Mouse (Mus musculus): Measurements from ENCODE around the gene Sept10.
A peak's percentile ranks its signal among the peaks of the same experiment; 100 is the strongest.

Gene Sept10

GRCm38 (mm10) chr10:59221473-59222270, at the start of gene Sept10, which contains the start of gene Sowahc:
Gene Sept10, minus strand, starts transcription at chr10:59221847.
Gene Sowahc, plus strand, starts transcription at chr10:59221953.
- DNase-seq (ENCODE audit: low spot score in 2 of 2) = peak; percentile 92 to 95

GRCm38 (mm10) chr10:59268754-59269153, 47.1 kb upstream of the Sept10 start:
- DNase-seq (ENCODE audit: low spot score in 2 of 2) = no peak

- no peak for DNase-seq (ENCODE audit: low spot score in 2 of 2)
These were observed 46.5 kb upstream of the Sept10 start for GRCm38 (mm10) chr10:59268109-59268508.

- no peak for DNase-seq (ENCODE audit: low spot score in 2 of 2)
These were observed 45.6 kb upstream of the Sept10 start for GRCm38 (mm10) chr10:59267275-59267674.

- DNase-seq (ENCODE audit: low spot score in 2 of 2) = no peak
These were observed 44.5 kb upstream of the Sept10 start for GRCm38 (mm10) chr10:59266097-59266496.

GRCm38 (mm10) chr10:59265674-59266073, 44.0 kb upstream of the Sept10 start:
- no peak for DNase-seq (ENCODE audit: low spot score in 2 of 2)

GRCm38 (mm10) chr10:59265067-59265466, 43.4 kb upstream of the Sept10 start:
- no peak for DNase-seq (ENCODE audit: low spot score in 2 of 2)

- DNase-seq (ENCODE audit: low spot score in 2 of 2) = no peak
These were observed 41.3 kb upstream of the Sept10 start for GRCm38 (mm10) chr10:59262979-59263378.

GRCm38 (mm10) chr10:59262021-59262420, 40.4 kb upstream of the Sept10 start:
- no peak for DNase-seq (ENCODE audit: low spot score in 2 of 2)

GRCm38 (mm10) chr10:59261603-59262002, 40.0 kb upstream of the Sept10 start:
- no peak for DNase-seq (ENCODE audit: low spot score in 2 of 2)

GRCm38 (mm10) chr10:59259572-59259971, 37.9 kb upstream of the Sept10 start:
- DNase-seq (ENCODE audit: low spot score in 2 of 2) = no peak

GRCm38 (mm10) chr10:59256533-59256932, 34.9 kb upstream of the Sept10 start:
- DNase-seq (ENCODE audit: low spot score in 2 of 2) = no peak

GRCm38 (mm10) chr10:59253541-59254079, 32.0 kb upstream of the Sept10 start:
- DNase-seq (ENCODE audit: low spot score in 2 of 2) = no peak

- no peak for DNase-seq (ENCODE audit: low spot score in 2 of 2)
These were observed 30.7 kb upstream of the Sept10 start for GRCm38 (mm10) chr10:59252396-59252795.

- no peak for DNase-seq (ENCODE audit: low spot score in 2 of 2)
These were observed 30.3 kb upstream of the Sept10 start for GRCm38 (mm10) chr10:59251980-59252379.

- no peak for DNase-seq (ENCODE audit: low spot score in 2 of 2)
These were observed 29.0 kb upstream of the Sept10 start for GRCm38 (mm10) chr10:59250679-59251078.

- DNase-seq (ENCODE audit: low spot score in 2 of 2) = no peak
These were observed 27.9 kb upstream of the Sept10 start for GRCm38 (mm10) chr10:59249531-59249930.

GRCm38 (mm10) chr10:59241141-59241541, 19.5 kb upstream of the Sept10 start:
- DNase-seq (ENCODE audit: low spot score in 2 of 2) = no peak

- DNase-seq (ENCODE audit: low spot score in 2 of 2) = no peak
These were observed 16.1 kb upstream of the Sept10 start for GRCm38 (mm10) chr10:59237757-59238156.

- DNase-seq (ENCODE audit: low spot score in 2 of 2) = no peak
These were observed 14.8 kb upstream of the Sept10 start for GRCm38 (mm10) chr10:59236486-59236885.

GRCm38 (mm10) chr10:59235847-59236246, 14.2 kb upstream of the Sept10 start:
- no peak for DNase-seq (ENCODE audit: low spot score in 2 of 2)

- DNase-seq (ENCODE audit: low spot score in 2 of 2) = no peak
These were observed 13.6 kb upstream of the Sept10 start for GRCm38 (mm10) chr10:59235227-59235626.

- DNase-seq (ENCODE audit: low spot score in 2 of 2) = no peak
These were observed 7.7 kb upstream of the Sept10 start for GRCm38 (mm10) chr10:59229205-59229820.
